Mouse (Mus musculus): ENCODE results near the gene Gm20388. TPM values are rescaled to one million over a fixed set of nuclear protein-coding genes. Genes with fewer than 3 reads are reported as not detected.

Gm20388 gene
- polyA plus RNA-seq, 1 experiment from 2014 or later: not detected

GRCm38 (mm10) chr8:122925939-122926722, 3015.5 kb downstream of the Gm20388 start:
- Histone ChIP-seq H3K36me3 (ENCODE audit: control insufficient read depth, insufficient read depth, low read length) (no peaks in the 10 kb centered on the region), H3K4me1 (ENCODE audit: control insufficient read depth, insufficient read depth, low read length) (peaks cover 4% of the 10 kb centered on the region), H3K27me3 (ENCODE audit: control insufficient read depth, insufficient read depth, low read length) (no peaks in the 10 kb centered on the region), H3K9me3 (ENCODE audit: control insufficient read depth, low read length) (no peaks in the 10 kb centered on the region), H3K9ac (ENCODE audit: low read length) (no peak overlapping the region), H3K27ac (ENCODE audit: low read depth, low read length) (no peak overlapping the region), H3K4me3 (ENCODE audit: low read depth, low read length) (no peak overlapping the region), H3K4me2 (no peak overlapping the region)
- WGBS: 91% methylated on average over 8 of the region's 8 CpGs
- ATAC-seq (ENCODE audit: low FRiP score) (no peak), DNase-seq (ENCODE audit: low spot score, missing footprints) (no peak)

GRCm38 (mm10) chr8:122926782-122927181, 3016.1 kb downstream of the Gm20388 start:
- Histone ChIP-seq H3K4me3 (ENCODE audit: low read depth, low read length) (no peak overlapping the region), H3K9ac (ENCODE audit: low read length) (no peak overlapping the region), H3K9me3 (ENCODE audit: control insufficient read depth, low read length) (no peaks in the 10 kb centered on the region), H3K27ac (ENCODE audit: low read depth, low read length) (no peak overlapping the region), H3K4me2 (no peak overlapping the region), H3K4me1 (ENCODE audit: control insufficient read depth, insufficient read depth, low read length) (no peaks in the 10 kb centered on the region; the same call in 1 of the 2 replicates), H3K36me3 (ENCODE audit: control insufficient read depth, insufficient read depth, low read length) (no peaks in the 10 kb centered on the region), H3K27me3 (ENCODE audit: control insufficient read depth, insufficient read depth, low read length) (no peaks in the 10 kb centered on the region)
- DNase-seq (ENCODE audit: low spot score, missing footprints) (no peak), ATAC-seq (ENCODE audit: low FRiP score) (no peak)
- 89% methylated on average over 7 of the region's 7 CpGs for WGBS

- 92% methylated on average over 3 of the region's 3 CpGs for WGBS
- DNase-seq (ENCODE audit: low spot score, missing footprints) (no peak), ATAC-seq (ENCODE audit: low FRiP score) (no peak)
- no peaks in the 10 kb centered on the region for H3K27me3 ChIP-seq (ENCODE audit: control insufficient read depth, insufficient read depth, low read length)
- no peak overlapping the region for H3K9ac ChIP-seq (ENCODE audit: low read length)
- H3K4me2 ChIP-seq: no peak overlapping the region
- no peak overlapping the region for H3K27ac ChIP-seq (ENCODE audit: low read depth, low read length)
- H3K4me1 ChIP-seq (ENCODE audit: control insufficient read depth, insufficient read depth, low read length): peaks cover 3% of the 10 kb centered on the region; the same call in 1 of the 2 replicates
- H3K4me3 ChIP-seq (ENCODE audit: low read depth, low read length): no peak overlapping the region
- H3K36me3 ChIP-seq (ENCODE audit: control insufficient read depth, insufficient read depth, low read length): no peaks in the 10 kb centered on the region
- H3K9me3 ChIP-seq (ENCODE audit: control insufficient read depth, low read length): no peaks in the 10 kb centered on the region
Measured at GRCm38 (mm10) chr8:122927841-122928240, 3017.2 kb downstream of the Gm20388 start.

GRCm38 (mm10) chr8:122928631-122929224, 3018.1 kb downstream of the Gm20388 start:
- DNase-seq (ENCODE audit: low spot score, missing footprints) (no peak), ATAC-seq (ENCODE audit: low FRiP score) (no peak)
- Histone ChIP-seq H3K9me3 (ENCODE audit: control insufficient read depth, low read length) (no peaks in the 10 kb centered on the region), H3K9ac (ENCODE audit: low read length) (no peak overlapping the region), H3K36me3 (ENCODE audit: control insufficient read depth, insufficient read depth, low read length) (no peaks in the 10 kb centered on the region), H3K27ac (ENCODE audit: low read depth, low read length) (no peak overlapping the region), H3K4me3 (ENCODE audit: low read depth, low read length) (no peak overlapping the region), H3K4me1 (ENCODE audit: control insufficient read depth, insufficient read depth, low read length) (peaks cover 3% of the 10 kb centered on the region; the same call in 1 of the 2 replicates), H3K4me2 (no peak overlapping the region), H3K27me3 (ENCODE audit: control insufficient read depth, insufficient read depth, low read length) (no peaks in the 10 kb centered on the region)
- 91% methylated on average over 7 of the region's 7 CpGs for WGBS

GRCm38 (mm10) chr8:122931834-122932560, 3021.4 kb downstream of the Gm20388 start:
- H3K4me1 ChIP-seq (ENCODE audit: control insufficient read depth, insufficient read depth, low read length): peaks cover 3% of the 10 kb centered on the region; the same call in 1 of the 2 replicates
- ATAC-seq (ENCODE audit: low FRiP score) (no peak), DNase-seq (ENCODE audit: low spot score, missing footprints) (no peak)
- no peak overlapping the region for H3K4me3 ChIP-seq (ENCODE audit: low read depth, low read length)
- no peak overlapping the region for H3K27ac ChIP-seq (ENCODE audit: low read depth, low read length)
- no peak overlapping the region for H3K9ac ChIP-seq (ENCODE audit: low read length)
- H3K36me3 ChIP-seq (ENCODE audit: control insufficient read depth, insufficient read depth, low read length): no peaks in the 10 kb centered on the region
- no peak overlapping the region for H3K4me2 ChIP-seq
- 86% methylated on average over 3 of the region's 3 CpGs for WGBS
- H3K27me3 ChIP-seq (ENCODE audit: control insufficient read depth, insufficient read depth, low read length): no peaks in the 10 kb centered on the region
- no peaks in the 10 kb centered on the region for H3K9me3 ChIP-seq (ENCODE audit: control insufficient read depth, low read length)

GRCm38 (mm10) chr8:122932561-122932959, 3021.9 kb downstream of the Gm20388 start:
- Histone ChIP-seq H3K9ac (ENCODE audit: low read length) (no peak overlapping the region), H3K4me1 (ENCODE audit: control insufficient read depth, insufficient read depth, low read length) (peaks cover 3% of the 10 kb centered on the region), H3K4me3 (ENCODE audit: low read depth, low read length) (no peak overlapping the region), H3K36me3 (ENCODE audit: control insufficient read depth, insufficient read depth, low read length) (no peaks in the 10 kb centered on the region), H3K27ac (ENCODE audit: low read depth, low read length) (no peak overlapping the region), H3K9me3 (ENCODE audit: control insufficient read depth, low read length) (no peaks in the 10 kb centered on the region), H3K27me3 (ENCODE audit: control insufficient read depth, insufficient read depth, low read length) (no peaks in the 10 kb centered on the region), H3K4me2 (no peak overlapping the region)
- DNase-seq (ENCODE audit: low spot score, missing footprints): no peak
- 94% methylated on average over 2 of the region's 2 CpGs for WGBS
- no peak for ATAC-seq (ENCODE audit: low FRiP score)

- peaks cover 3% of the 10 kb centered on the region for H3K4me1 ChIP-seq (ENCODE audit: control insufficient read depth, insufficient read depth, low read length)
- DNase-seq (ENCODE audit: low spot score, missing footprints): no peak
- no peak overlapping the region for H3K4me2 ChIP-seq
- no peak overlapping the region for H3K4me3 ChIP-seq (ENCODE audit: low read depth, low read length)
- no peak overlapping the region for H3K27ac ChIP-seq (ENCODE audit: low read depth, low read length)
- no peak for ATAC-seq (ENCODE audit: low FRiP score)
- no peaks in the 10 kb centered on the region for H3K27me3 ChIP-seq (ENCODE audit: control insufficient read depth, insufficient read depth, low read length)
- H3K9me3 ChIP-seq (ENCODE audit: control insufficient read depth, low read length): no peaks in the 10 kb centered on the region
- H3K9ac ChIP-seq (ENCODE audit: low read length): no peak overlapping the region
- H3K36me3 ChIP-seq (ENCODE audit: control insufficient read depth, insufficient read depth, low read length): no peaks in the 10 kb centered on the region
Measured at GRCm38 (mm10) chr8:122933973-122934372, 3023.3 kb downstream of the Gm20388 start.

- WGBS: 86% methylated on average over 1 of the region's 1 CpGs
- peaks cover 3% of the 10 kb centered on the region for H3K4me1 ChIP-seq (ENCODE audit: control insufficient read depth, insufficient read depth, low read length)
- H3K4me3 ChIP-seq (ENCODE audit: low read depth, low read length): no peak overlapping the region
- H3K36me3 ChIP-seq (ENCODE audit: control insufficient read depth, insufficient read depth, low read length): no peaks in the 10 kb centered on the region
- H3K9me3 ChIP-seq (ENCODE audit: control insufficient read depth, low read length): no peaks in the 10 kb centered on the region
- H3K27me3 ChIP-seq (ENCODE audit: control insufficient read depth, insufficient read depth, low read length): no peaks in the 10 kb centered on the region
- DNase-seq (ENCODE audit: low spot score, missing footprints) (no peak), ATAC-seq (ENCODE audit: low FRiP score) (no peak)
- no peak overlapping the region for H3K9ac ChIP-seq (ENCODE audit: low read length)
- no peak overlapping the region for H3K27ac ChIP-seq (ENCODE audit: low read depth, low read length)
- no peak overlapping the region for H3K4me2 ChIP-seq
Measured at GRCm38 (mm10) chr8:122935118-122935517, 3024.5 kb downstream of the Gm20388 start.

GRCm38 (mm10) chr8:122935912-122936311, 3025.3 kb downstream of the Gm20388 start:
- Histone ChIP-seq H3K27me3 (ENCODE audit: control insufficient read depth, insufficient read depth, low read length) (no peaks in the 10 kb centered on the region), H3K9me3 (ENCODE audit: control insufficient read depth, low read length) (no peaks in the 10 kb centered on the region), H3K4me3 (ENCODE audit: low read depth, low read length) (no peak overlapping the region), H3K9ac (ENCODE audit: low read length) (no peak overlapping the region), H3K27ac (ENCODE audit: low read depth, low read length) (no peak overlapping the region), H3K4me2 (no peak overlapping the region), H3K4me1 (ENCODE audit: control insufficient read depth, insufficient read depth, low read length) (peaks cover 3% of the 10 kb centered on the region), H3K36me3 (ENCODE audit: control insufficient read depth, insufficient read depth, low read length) (no peaks in the 10 kb centered on the region)
- no peak for DNase-seq (ENCODE audit: low spot score, missing footprints)
- 89% methylated on average over 3 of the region's 3 CpGs for WGBS
- no peak for ATAC-seq (ENCODE audit: low FRiP score)

All from midbrain, embryonic 11.5 days (tissue).